Comparison of ENCODE assay signal across 22 mouse cellular contexts in genomic region chr17:34047404-34048050, GRCm38 (mm10). TPM values are rescaled to one million over a fixed set of nuclear protein-coding genes. Genes with fewer than 3 reads are reported as not detected.
A peak's percentile ranks its signal among the peaks of the same experiment; 100 is the strongest.
DNase-seq lines count a peak whose midpoint lies in the region; ATAC-seq lines count a peak whose summit lies in the region.
"Had no signal": no experiment of that assay in that cellular context is flagged by ENCODE, and none has a peak within 500 bp of the region (broad histone marks: within the 10 kb centered on the region; RNA-seq: fewer than 3 reads in every experiment).

No protein-coding gene starts in this region.

- no peaks in the 10 kb centered on the region for H3K9me3 ChIP-seq in limb, embryonic 10.5 days (replicated peaks)
- H3K9me3 ChIP-seq: embryonic facial prominence, embryonic 15.5 days; midbrain, embryonic 12.5 days had no signal

- DNase-seq in 416B (ENCODE audit: low read depth) = peak; percentile 65
- DNase-seq in naive thymus-derived CD4-positive, alpha-beta T cell, adult 2 months (ENCODE audit: low read depth) = peak; percentile 57
- no peak for DNase-seq in limb, embryonic 10.5 days (ENCODE audit: low spot score)
- DNase-seq in thymus, postnatal 10 days (ENCODE audit: low spot score in 2 of 2) = no peak
- DNase-seq in kidney, postnatal 36 days = no peak
- DNase-seq: adrenal gland, postnatal 14 days; cerebellum, adult 18-20 months; cerebellum, postnatal 25 days; heart, postnatal 10 days; lung, embryonic 14.5 days; lung, postnatal 36 days; retina, postnatal 1 day; thymus, postnatal 4 days had no signal

- no peak overlapping the region for H3K4me3 ChIP-seq in limb, embryonic 10.5 days
- H3K4me3 ChIP-seq: embryonic facial prominence, embryonic 15.5 days; heart, embryonic 10.5 days; midbrain, embryonic 12.5 days had no signal

- H3K27me3 ChIP-seq in limb, embryonic 10.5 days (ENCODE audit: low read depth, poor library complexity, severe bottlenecking) = peaks cover 5% of the 10 kb centered on the region; the same call in 1 of the 2 replicates
- H3K27me3 ChIP-seq: midbrain, embryonic 12.5 days had no signal

- H3K4me1 ChIP-seq in limb, embryonic 10.5 days = no peaks in the 10 kb centered on the region
- H3K4me1 ChIP-seq: embryonic facial prominence, embryonic 15.5 days; midbrain, embryonic 12.5 days had no signal

- H3K36me3 ChIP-seq in limb, embryonic 10.5 days = no peaks in the 10 kb centered on the region
- H3K36me3 ChIP-seq: embryonic facial prominence, embryonic 15.5 days; G1E; heart, embryonic 10.5 days; midbrain, embryonic 12.5 days had no signal

- no peak overlapping the region for H3K27ac ChIP-seq in limb, embryonic 10.5 days
- H3K27ac ChIP-seq: embryonic facial prominence, embryonic 15.5 days; heart, embryonic 10.5 days; hindbrain, embryonic 14.5 days; midbrain, embryonic 12.5 days had no signal

- WGBS in limb, embryonic 10.5 days = 95% methylated on average over 5 of the region's 5 CpGs

- peak; percentile 45 for ATAC-seq in CD4-positive, CD25-positive, alpha-beta regulatory T cell, adult 4 months
- ATAC-seq in hematopoietic stem cell, adult 5-6 weeks (replicated peaks in 1 of 2; ENCODE audit: insufficient read depth in 1 of 2, low FRiP score in 2 of 2, low TSS enrichment in 1 of 2, low read depth in 1 of 2, poor library complexity in 2 of 2, severe bottlenecking in 2 of 2) = peak; percentile 42 to 51; a peak in 2 of 4 replicates
- ATAC-seq: forebrain, embryonic 16.5 days; intestine, embryonic 16.5 days had no signal

RNA-seq across cellular contexts. Expression of gene Col11a2, which starts 8.3 kb away (rescaled TPM):
- under 1 TPM; 0.15 to 0.42 TPM for polyA plus RNA-seq in CD4-positive, CD25-positive, alpha-beta regulatory T cell, adult 4 months (2017; shearing (Covaris generic))
- total RNA-seq in hematopoietic stem cell, adult 5-6 weeks (2017) = 2.4 and 2.9 TPM in 2 replicates
- 0.43 and 2.5 TPM in 2 replicates for polyA plus RNA-seq in limb, embryonic 10.5 days (2016; fragmentation: Nextera tagmentation; extraction: Ambion mirVana)

RNA-seq across cellular contexts. Expression of gene Rxrb, which starts 15.9 kb away (rescaled TPM):
- 10 to 100 TPM; 11.2 to 12.5 TPM for polyA plus RNA-seq in CD4-positive, CD25-positive, alpha-beta regulatory T cell, adult 4 months (2017; shearing (Covaris generic))
- 41.2 and 51.3 TPM in 2 replicates for total RNA-seq in hematopoietic stem cell, adult 5-6 weeks (2017)
- 49.9 and 51.0 TPM in 2 replicates for polyA plus RNA-seq in limb, embryonic 10.5 days (2016; fragmentation: Nextera tagmentation; extraction: Ambion mirVana)

RNA-seq across cellular contexts. Expression of gene Slc39a7, which starts 16.0 kb away (rescaled TPM):
- 10 to 100 TPM; 53.0 to 92.6 TPM for polyA plus RNA-seq in CD4-positive, CD25-positive, alpha-beta regulatory T cell, adult 4 months (2017; shearing (Covaris generic))
- total RNA-seq in hematopoietic stem cell, adult 5-6 weeks (2017) = 60.8 and 96.9 TPM in 2 replicates
- polyA plus RNA-seq in limb, embryonic 10.5 days (2016; fragmentation: Nextera tagmentation; extraction: Ambion mirVana) = 196 TPM in 2 replicates

RNA-seq across cellular contexts. Expression of gene H2-Ke6, which starts 19.7 kb away (rescaled TPM):
- polyA plus RNA-seq in CD4-positive, CD25-positive, alpha-beta regulatory T cell, adult 4 months (2017; shearing (Covaris generic)) = 10 to 100 TPM; 20.9 to 21.4 TPM
- total RNA-seq in hematopoietic stem cell, adult 5-6 weeks (2017) = 81.8 and 89.3 TPM in 2 replicates
- 25.9 and 33.7 TPM in 2 replicates for polyA plus RNA-seq in limb, embryonic 10.5 days (2016; fragmentation: Nextera tagmentation; extraction: Ambion mirVana)

RNA-seq across cellular contexts. Expression of gene Ring1, which starts 23.0 kb away (rescaled TPM):
- polyA plus RNA-seq in CD4-positive, CD25-positive, alpha-beta regulatory T cell, adult 4 months (2017; shearing (Covaris generic)) = 1 to 10 TPM; 2.2 to 2.3 TPM
- 10.6 and 15.7 TPM in 2 replicates for total RNA-seq in hematopoietic stem cell, adult 5-6 weeks (2017)
- 11.8 and 15.0 TPM in 2 replicates for polyA plus RNA-seq in limb, embryonic 10.5 days (2016; fragmentation: Nextera tagmentation; extraction: Ambion mirVana)

Comparison
In these comparisons a context has a peak if more than half of its experiments do, and no peak if none do; other contexts are left out.
1. DNase-seq: peak in 416B (single experiment) and naive thymus-derived CD4-positive, alpha-beta T cell, adult 2 months (single experiment); none in limb, embryonic 10.5 days (single experiment), thymus, postnatal 10 days (0 of 2) and kidney, postnatal 36 days (0 of 2).